Mouse (Mus musculus): ENCODE measurements at regions not wholly inside any gene's neighbourhood (a gene's known extent, or its start where the extent isn't known, plus 50 kb on each side); places are given as distances from the start of the nearest gene placed in this dataset.

DNA sequence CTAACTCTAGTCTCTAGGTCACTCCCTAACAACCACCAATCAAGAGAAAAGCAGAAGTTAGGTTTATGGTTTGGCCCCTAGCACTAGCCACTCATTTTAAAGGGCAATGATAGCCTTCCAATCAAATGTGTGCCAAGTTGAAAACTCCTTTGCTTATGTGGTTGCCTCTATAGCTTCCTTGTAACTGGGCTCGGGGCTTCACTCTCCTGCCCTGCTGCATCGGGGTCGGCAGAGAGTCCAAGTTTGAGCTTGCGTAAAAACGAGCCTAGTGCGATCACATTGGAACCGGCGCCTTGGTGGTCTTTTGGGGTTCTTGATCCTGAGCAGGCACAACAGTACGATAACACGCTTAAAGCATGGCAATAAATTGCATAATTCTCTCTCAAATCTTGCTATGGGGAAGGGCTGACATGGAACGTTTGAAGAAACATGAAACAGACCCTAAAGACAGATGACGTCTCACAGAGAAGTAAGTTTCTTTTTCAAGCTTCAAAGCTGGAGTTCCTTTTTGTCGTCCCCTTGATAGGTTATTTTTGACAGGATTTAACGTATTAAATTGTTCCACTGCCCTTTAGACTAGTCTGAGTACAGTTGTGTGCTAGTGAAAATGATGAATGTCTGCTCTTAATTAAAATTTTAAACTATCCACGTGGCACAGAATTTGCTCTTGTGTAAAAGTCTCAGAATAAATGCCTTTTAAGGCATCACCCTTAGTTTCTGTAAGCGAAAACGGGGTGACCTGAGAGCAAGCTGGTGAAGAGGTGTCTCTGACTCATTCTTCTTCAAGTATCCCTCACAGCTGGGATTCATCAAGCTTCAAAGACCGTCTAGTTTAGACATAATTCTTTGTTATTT, 52.0 kb downstream of the 4930426L09Rik start:
- no peak for DNase-seq

DNA sequence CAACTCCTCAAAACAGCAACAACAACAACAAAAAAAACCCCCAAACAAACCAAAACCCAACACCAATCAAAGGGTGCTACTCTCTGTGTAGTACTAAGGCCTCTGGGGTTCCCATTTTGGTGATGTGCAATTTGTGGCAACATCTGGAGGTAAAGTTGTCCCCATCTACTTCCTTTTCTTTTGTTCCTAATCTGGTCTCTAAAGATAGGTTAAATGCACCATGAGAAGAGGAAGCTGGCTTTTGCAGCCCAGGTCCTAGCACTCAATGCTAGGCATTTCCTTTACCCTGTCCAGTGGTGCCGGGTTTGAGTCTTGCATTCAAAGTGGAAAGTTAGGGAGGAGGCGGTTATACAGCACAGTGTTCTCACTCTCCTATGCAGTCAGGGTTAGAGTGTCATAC, 57.4 kb downstream of the 4930426L09Rik start:
- DNase-seq: no peak

DNA sequence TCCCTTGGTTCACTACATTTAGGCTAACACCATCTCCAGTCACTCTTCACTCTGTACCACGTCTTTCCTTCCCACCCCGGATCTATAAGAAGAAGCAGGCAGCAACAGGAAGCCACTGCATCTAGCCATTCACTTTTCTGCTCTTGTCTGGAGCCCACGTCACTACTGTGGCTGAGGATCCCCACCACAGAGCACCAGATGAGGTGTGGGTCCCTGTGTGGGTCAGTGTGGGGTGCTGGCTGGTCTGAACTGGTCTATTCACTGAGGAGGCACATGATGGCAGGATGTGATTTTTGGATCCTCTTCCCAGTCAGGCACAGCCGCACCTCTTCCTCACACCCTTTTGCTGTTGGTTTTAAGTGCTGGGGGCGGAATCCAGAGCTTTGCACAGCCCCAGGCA, 59.7 kb downstream of the 4930426L09Rik start:
- no peak for DNase-seq

DNA sequence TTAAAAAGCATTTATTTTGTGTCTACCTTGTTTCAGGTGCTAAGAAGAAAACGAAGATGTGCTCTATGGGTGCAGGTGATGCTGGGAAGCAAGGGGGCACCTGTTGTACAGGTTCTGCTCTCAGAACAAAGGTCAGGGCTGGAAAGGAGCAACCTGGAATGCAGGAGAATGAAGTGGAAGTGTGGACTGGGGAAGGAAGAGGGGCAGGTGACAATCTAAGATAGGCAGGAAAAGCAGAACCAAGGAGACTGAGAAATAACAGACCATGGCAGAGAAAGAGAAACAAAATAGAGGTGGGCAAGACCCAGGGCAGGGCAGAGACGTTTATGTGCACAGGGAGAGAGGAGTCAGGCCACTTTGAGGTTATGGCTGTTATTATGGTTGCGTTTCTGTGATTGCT, 60.6 kb downstream of the 4930426L09Rik start:
- DNase-seq: no peak

DNA sequence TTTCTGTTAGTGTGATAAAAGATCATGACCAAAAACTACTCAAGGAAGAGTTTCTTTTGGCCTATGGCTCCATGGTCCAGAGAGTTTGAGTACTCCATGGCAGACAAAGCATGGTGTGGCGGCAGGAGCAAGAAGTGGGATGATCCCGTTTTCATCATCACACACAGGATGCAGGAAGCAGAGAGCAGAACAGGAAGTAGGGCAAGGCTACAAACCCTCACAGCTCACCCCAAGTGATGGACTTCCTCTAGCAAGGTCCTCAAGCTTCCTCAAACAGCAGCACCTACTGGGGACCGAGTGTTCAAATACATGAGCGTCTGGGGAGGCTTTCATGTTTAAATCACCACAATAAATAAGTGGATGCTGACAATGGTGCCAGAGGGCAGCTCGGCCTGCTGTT, 61.1 kb downstream of the 4930426L09Rik start:
- no peak for DNase-seq

DNA sequence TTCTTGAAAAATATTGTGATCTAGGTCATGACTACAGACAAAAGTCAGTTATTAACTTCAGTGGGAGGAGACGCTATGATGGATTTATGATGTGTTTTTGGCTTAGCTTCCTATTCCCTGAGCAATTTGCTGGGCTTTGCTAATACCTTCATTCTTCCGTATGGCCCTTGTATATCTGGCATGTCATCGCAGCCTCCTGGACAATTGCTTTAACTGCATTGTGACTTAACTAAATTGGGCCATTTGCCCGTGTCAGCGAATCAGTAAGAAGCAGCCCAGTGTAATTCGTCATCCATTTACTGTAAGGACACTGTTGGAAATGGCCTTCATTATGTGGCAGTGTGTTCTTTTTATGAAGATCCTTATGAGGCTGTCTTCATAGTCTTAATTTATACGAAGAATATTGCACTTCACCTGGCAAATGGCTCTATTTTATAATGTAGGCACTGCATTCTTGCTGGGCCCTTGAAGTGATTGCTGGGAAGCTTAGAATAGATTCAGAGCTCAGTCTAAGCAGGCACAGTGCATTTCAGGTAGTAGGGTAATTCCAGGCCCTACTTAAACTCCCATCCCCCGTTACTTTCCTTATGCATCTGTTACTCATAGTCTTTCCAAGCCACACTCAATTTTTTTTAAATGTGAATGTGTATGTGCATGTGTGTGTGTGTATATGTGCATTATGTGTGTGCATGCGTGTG, 62.2 kb downstream of the 4930426L09Rik start:
- no peak for DNase-seq

DNA sequence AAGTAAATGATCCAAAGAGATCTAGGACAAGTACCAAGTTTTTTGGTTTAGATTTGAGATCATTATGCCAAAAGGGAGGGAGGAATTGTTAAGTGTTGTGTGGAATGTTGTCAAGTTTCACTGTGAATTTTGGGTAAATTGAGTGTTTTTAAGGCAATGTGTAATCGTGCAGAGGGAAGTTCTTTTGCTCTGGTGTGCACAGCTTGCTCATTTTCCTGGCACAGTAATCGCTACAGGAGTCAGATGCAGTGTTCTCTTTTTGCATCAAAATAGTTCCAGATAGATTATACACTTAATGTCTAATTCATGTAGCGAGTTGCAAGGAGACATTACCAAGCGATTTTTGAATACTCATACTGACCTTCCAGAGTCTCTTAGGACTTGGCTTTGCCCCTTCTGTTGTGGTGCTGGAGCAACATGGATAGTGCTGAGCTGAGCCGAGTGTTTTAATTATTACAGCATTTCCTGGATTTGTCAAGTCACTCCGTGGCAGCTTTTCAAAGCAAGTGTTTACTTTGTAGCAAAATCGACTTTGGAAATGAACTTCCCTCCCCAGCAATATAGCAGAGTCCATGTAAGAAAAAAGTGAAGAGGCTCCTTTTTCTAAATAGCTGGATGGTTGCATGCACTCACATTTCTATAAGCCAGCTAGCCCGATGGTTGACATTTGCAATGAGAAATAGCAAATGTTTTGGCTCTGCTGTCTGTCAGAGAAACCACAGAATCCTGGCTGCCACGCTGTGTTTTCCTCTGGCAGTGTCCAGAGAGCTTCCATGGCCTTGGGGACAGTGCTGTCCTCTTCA, 66.6 kb downstream of the 4930426L09Rik start:
- DNase-seq: peak; percentile 40

DNA sequence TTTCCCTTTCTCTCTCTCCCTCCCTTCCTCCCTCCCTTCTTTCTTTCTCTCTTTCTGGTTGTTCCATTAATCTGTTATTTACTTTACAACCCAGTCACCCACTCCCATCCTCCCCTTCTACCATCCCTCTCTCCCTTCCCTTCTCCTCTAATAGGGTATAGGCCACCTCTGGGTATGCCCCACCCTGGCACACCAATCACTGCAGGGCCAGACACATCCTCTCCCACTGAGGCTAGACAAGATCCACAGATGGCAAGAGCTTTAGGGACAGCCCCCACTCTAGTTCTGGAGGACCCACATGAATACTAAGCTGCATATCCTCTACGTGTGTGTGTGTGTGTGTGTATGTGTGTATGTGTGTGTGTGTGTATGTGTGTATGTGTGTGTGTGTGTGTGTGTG, 67.4 kb downstream of the 4930426L09Rik start:
- no peak for DNase-seq

DNA sequence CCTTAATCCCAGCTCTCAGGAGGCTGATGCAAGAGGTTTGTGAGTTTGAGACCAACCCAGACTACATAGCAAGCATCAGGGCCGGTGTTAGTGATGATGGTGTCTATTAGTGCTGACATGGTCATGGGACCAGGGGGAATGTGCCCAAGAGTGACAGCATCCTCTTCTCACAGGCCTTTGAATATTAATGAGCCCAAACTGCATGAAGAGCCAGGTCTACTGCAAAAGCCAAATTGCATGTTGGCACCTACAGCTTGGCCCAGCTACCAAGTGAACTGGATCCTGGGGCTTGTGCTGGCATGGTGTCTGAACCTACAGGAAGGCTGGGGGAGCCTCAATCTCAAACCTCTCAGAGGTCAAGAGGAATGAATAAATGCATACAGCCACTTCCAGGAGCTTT, 70.0 kb downstream of the 4930426L09Rik start:
- no peak for DNase-seq

DNA sequence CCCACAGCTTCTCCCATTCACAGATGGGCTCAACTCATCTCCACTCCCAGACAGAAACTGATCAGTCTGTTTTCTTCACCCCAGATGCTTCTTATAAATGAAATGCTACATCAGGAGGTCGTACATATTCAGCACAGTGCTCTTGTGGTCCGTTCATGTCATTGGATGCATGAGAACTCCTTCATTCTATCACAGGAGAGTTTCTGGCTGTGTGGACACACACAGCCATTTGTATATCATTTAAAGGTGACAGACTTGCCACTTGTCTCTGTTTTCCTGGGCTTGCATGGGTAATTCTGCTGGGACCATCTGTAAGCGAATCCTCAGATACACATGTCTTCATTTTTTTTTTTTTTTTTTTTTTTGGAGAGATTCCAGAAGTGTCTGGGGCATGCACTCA, 85.7 kb downstream of the 4930426L09Rik start:
- no peak for DNase-seq

DNA sequence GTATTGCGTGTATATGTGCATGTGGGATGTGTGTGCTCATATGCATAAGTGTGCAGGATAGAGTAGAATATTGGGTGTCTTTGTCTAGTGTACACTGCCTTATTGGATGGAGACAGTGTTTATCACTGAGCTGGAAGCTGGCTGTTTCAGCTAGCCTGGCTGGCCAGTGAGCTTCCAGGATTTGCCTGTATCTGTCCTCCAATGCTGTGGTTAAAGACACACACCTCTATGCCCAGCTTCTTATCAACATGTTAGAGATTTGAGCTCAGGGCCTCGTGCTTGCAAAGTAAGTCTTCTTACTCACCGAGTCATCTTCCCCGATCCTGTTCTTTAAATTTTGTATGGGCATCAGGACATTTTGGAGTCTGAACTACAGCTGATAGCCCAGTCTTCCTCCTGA, 87.0 kb downstream of the 4930426L09Rik start:
- DNase-seq: no peak

DNA sequence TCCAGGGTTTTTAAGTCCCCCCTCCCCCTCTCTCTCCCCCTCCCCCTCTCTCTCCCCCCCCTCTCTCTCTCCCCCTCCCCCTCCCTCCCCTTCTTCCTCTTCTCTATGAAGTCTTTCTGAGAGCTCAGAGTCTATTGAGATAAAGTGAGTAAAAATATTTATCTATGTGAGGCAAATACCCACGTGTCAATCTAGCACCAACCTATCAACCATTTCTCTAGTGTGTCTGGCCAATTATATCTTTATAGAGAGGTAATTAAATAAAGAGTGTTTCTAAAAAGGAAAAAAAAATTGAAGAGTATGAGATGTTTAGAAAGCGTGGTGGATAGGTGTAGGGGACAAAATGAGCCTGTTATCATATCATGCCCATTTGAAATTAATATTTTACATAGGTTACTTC, 88.0 kb downstream of the 4930426L09Rik start:
- DNase-seq: no peak

DNA sequence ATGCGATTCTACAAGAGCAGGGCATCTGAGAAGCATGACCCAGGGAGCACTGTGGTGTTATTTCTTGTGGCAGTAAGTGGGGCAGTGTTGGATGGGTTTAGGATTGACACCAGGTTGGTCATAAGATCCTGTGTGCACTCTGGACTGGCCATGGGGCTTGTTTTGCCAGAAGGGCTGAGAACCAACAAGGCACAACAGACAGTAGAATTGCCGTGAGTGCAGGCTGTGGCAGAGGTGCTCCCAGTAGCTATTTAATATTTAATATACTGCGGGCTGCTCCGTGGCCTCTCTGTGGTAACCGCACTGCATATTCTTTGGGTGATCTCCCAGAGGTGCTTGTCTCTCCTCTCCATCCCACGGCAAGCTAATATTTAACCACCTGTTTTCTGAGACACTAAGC, 88.5 kb downstream of the 4930426L09Rik start:
- no peak for DNase-seq

DNA sequence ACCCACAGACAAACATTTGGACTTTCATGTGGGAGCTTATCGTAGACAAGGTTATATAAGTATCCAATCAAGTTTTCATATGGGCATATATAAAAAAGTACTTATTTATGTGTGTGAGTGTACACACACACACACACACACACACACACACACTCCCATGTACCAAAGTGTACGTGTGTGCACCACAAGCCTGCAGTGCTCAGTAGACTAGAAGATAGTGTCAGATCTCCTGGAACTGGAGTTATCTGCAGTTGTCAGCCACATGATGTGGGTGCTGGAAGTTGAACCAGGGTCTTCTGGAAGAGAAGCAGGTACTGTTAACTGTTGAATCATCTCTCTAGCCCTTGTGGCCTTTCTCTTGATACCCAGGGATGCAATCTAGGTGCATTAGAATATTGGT, 99.7 kb upstream of the Armc3 start:
- DNase-seq: no peak

DNA sequence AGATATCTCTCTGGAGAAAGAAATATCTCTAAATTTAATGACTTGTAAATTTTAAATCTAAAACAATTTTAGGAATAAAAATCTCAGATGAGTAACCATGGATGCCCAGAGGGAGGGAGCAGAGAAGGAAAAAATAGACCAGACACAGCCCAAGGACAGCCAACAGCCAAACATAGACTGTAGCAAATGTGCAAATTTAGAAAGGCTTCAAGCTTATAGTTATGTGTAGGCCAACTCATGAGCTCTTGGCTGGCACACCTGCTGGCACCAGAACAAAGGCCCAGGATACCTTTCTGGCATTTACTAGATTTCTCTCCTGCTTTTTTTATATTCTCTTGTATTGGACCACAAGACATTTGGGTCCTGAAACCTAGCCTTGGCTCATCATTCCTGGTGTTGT, 90.3 kb upstream of the Armc3 start:
- no peak for DNase-seq

DNA sequence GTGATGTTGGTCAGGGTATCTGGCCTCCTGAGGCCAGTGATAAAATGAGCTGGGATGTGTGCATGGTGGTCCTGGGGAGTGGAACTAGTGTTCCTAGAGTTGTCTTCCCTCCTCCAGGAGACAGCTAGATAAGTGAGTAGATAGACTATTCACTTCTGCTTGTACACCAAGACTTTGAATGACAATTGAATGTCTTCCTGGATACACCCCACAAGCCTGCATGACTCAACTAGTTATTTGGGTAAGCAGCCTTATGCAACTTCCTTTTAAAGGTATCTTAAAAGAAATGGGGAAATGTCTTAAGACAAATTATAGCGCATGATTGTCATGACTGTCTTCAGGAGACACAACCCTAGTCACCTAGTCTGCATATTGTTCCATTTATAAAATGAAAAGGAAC, 79.2 kb upstream of the Armc3 start:
- DNase-seq: no peak

DNA sequence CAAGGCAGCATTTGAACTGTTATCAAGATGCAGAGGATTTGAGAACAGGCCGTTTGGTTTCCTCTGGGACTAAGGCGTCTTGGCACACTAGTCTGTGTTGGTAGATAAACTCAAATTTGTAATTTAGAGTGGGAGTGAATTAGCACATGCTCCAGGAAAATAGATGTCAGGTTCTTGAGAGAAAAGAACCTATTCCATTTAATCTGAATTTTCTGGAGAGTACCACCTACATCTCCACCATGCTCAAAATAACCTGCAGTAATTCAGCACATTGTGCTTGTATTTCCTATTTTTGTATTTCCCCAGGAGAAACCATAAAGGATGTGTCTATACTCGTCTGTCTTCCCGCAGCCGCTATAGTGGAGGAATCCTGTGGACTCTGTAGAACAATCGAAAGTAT, 66.2 kb upstream of the Armc3 start:
- DNase-seq: no peak

DNA sequence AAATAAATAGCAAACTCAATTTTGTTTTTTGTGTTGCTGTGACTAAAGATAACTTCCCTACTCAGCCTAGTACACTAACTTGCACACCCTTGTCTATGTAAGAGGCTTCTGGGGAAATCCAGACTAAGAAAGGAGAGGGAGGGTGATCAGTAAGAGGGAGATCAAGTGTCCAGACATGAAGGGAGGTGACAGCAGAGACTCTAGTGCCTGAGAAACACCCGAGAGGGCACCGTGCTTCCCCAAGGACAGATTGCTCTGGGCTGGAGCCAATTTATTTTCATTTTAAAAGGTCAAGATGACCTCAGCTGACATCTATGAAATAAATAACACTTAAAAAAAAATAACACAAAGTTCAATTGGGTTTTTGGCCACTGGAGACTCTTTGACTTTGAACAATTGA, 56.5 kb upstream of the Armc3 start:
- DNase-seq: peak; percentile 40

DNA sequence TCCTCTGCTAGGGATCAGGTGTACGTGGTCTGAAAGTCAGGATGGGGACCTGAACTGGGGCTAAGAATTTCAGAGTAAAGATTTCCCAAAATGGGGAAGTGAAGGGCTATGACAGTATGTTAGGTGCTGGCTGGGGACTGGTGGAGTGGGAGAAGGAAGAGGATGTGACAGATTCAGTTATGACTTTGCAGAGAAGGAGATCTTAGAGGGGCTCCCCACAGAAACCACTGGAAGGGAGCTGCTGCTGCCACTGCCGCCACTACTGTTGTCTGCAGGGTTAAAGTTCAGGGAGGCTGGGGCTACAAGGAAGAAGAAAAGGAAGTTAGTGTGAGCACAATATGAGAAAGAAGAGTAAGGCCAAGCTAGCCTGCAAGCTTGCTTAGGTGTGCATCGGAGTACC, 53.7 kb upstream of the Armc3 start:
- DNase-seq: no peak

DNA sequence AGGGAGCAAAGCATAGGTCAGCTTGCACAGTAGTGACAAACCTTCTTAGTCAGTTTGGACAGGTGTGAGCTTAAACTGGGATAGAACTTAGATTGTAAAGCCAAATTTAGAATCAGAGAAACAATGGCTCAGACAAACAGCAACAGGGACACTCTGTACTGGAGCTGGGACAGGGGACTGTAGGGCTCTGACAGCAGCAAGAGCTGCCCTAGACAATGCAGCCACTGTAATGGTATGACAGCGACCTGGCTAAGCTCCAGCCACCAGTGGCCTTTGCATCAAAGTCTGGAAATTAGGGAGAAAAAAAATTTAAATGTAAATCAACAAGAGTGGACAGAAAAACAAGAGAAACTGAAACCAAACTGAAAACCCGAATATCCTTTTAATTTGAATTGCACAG, 53.2 kb upstream of the Armc3 start:
- peak; percentile 42 for DNase-seq

DNA sequence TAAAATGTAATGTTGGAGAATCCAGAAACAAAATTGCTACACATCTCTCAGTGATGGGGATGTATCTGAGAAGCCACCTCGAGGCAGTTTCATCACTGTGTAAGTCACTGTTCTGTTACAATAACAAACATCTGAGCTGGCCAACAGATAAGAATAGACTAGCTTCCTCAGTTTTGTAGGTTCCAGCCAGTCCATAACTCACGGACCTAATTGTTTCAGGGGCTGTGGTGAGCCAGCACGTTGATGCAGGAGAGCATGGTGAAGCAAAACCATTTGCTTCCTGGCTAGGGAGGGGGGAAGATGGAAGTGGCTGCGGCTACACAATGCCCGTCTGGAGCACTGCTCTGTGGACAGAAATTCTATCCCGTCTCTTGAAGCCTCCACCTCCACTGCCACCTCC, 52.8 kb upstream of the Armc3 start:
- DNase-seq: no peak

DNA sequence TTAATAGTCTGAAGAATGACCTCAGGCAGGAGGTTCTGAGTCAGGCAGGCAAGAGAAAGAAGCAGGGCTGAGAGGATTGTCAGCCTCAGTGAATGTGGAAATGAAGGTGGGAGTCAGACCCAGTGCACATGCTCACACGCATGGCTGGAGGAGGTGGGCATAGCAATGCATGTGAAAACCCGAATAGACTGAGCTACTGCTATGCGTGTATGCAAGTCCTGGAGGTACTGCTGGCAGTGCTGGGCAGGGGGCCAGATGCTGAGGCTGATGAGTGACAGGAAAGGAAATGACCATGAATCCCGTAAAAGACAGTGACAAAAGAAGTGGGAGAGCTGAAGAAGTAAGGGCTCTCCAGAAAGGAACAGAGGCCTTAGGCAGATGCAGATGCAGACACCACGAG, 50.3 kb upstream of the Armc3 start:
- DNase-seq: peak; percentile 67
